Mouse (Mus musculus) lung, adult 2 months (tissue): ENCODE results near the gene Arpc1b.

Experiments
- CTCF ChIP-seq: fragments of 200-500 bp; IDR thresholded peaks from 2 replicates; pipeline ENCODE4 v1.5.1; 2011; ENCODE audit warnings: mild to moderate bottlenecking, low read length, control low read depth; ENCODE audit not compliant: insufficient read depth
- POLR2A ChIP-seq: fragments of 200-500 bp; IDR thresholded peaks from 2 replicates; pipeline ENCODE4 v1.6.1; 2011; ENCODE audit warnings: low read depth, mild to moderate bottlenecking, control low read depth, low read length, borderline replicate concordance; ENCODE audit errors: extremely low read depth

DNA sequence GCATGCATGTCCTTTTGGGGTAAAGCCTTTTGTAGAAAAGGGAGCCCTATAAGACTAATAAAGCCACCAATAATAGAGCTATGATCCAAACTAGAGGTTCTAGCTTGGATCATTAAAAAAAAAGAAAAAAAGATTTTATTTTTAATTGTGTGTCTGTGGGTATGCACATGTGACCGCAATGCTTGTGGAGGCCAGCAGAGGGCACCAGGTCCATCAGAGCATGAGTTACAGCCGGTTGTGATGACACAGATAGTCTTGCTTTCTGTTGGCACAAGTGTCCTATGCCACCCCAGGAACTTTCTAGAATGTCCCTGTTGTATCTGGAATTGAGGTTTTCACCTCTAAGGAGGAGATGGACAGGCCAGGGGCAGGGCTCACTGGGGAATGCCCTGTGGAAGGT lies 5.4 kb downstream of the Arpc1b start:
- TF ChIP-seq CTCF (peak; percentile 58), POLR2A (no peak)
